Mouse (Mus musculus): ENCODE data around the gene Wwtr1.

Gene Wwtr1

DNA sequence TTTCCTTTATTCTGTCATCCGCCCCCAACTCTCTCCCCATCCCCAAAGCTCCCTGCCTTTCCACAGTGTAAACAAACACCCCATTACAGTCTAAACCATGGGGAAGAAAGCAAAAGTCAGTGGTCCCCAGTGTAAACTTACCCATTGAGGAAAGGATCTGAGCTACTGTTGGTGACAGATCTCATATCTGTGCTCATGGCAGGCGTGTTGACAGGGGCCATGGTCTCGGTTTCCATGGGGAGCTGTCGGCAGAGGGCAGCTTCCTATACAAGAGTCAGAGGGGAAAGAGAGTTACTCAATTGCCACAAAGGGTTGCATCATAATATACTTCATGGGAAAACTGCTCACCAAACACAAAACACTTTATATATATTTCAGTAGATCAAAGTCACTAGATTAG lies 112.4 kb downstream of the Wwtr1 start:
- DNase-seq (ENCODE audit: extremely low spot score, low read depth, low spot score): no peak

GRCm38 (mm10) chr3:57458652-57459051 lies 117.1 kb downstream of the Wwtr1 start:
- no peak for DNase-seq (ENCODE audit: extremely low spot score, low read depth, low spot score)

DNA sequence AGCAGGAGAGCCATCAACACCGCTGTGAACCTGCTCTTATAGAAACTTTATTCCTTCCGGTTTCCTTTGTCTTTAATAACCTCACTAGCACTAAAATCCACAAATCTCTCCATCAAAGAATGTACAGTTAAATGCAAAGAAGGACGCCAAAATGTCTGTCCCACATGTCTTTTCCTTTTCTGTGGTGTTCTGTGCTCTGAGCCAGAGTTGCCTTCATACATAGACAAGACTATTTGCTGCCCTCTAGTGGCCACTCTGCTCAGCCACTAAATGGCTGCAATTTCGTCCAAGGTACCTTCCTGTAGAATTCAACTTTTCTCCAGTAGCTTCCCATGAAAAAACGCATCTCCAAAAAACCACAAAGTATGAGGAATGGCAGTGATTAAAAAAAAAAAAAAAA lies 127.3 kb downstream of the Wwtr1 start:
- no peak for DNase-seq (ENCODE audit: extremely low spot score, low read depth, low spot score)

DNA sequence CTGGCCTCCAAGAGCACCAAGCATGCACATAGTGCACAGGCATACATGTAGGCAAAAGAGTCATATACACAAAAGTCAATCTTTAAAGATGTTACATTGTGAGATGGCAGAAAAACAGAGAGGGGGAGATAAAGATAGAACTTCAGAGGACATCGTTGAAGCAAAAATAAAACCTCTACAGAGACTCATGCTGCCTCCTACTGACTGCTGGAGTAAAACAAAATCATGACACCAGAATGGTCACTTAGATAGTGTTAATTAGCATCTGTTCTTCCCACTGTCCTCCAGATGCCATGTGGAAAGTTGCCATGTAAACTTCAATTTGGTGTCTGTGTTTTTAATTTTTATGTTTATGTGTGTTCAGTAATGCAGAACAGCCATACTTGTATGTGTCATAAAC lies 127.8 kb downstream of the Wwtr1 start:
- DNase-seq (ENCODE audit: extremely low spot score, low read depth, low spot score): no peak

DNA sequence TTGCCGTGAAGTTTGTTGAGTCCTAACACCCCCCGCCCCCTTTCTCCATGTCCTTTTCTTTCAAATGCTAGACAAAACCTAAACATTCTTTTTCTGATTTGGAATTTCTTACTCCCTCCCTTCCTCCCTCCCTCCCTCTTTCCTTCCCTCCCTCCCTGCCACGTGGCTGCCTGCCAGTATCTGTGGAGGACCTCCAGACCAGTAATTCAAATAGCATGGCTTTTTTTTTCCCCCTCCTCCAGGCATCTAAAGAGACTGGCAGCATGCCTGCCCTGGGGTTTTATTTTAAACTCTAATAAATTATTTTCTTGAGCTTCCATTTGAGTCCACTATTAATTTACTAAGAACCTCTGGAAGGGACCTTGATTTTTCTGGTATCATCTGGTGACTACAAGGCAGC lies 130.0 kb downstream of the Wwtr1 start:
- DNase-seq (ENCODE audit: extremely low spot score, low read depth, low spot score): no peak

- DNase-seq (ENCODE audit: extremely low spot score, low read depth, low spot score): no peak
Measured at GRCm38 (mm10) chr3:57440956-57441355, 134.8 kb downstream of the Wwtr1 start.

DNA sequence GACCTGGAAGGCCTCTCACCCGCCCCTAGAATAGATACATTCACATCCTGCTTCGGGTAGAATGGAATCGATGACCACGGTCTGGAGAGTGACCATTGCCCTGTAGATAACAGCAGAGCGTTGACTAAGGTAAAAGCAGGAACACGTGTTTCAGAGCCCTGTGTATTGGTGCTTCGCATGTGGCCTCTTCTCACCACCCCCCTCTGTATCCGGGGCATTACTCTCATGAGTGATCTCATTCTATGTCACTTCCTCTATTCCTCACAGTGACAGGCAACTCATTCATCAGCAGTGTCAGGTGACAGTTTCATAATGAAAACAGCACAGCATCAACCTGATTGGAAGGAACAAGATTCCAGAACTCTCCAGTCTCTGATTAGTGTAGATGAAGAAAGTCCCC lies 140.3 kb downstream of the Wwtr1 start:
- no peak for DNase-seq (ENCODE audit: extremely low spot score, low read depth, low spot score)

DNA sequence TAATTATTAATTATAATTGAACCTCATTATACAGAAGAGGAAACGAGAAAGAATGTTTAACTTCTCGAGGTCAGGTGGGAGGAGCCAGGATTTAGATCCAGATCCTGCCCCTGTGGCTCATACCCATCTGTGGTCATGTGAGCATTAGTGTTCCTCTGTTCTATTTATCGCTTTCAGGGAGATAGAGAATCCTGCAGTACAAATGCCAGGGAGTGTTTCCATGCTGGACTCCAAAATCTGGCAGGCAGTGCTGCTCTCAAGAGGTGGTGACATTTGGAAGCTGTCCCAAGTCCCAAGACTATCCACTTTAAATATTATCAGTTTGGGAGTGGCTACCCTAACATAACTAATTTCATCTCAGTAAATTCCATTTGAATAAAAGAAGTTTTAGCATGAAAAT lies 144.0 kb downstream of the Wwtr1 start:
- DNase-seq (ENCODE audit: extremely low spot score, low read depth, low spot score): no peak

GRCm38 (mm10) chr3:57429486-57429885 lies 146.2 kb downstream of the Wwtr1 start:
- DNase-seq (ENCODE audit: extremely low spot score, low read depth, low spot score): no peak

GRCm38 (mm10) chr3:57428682-57429464 lies 146.8 kb downstream of the Wwtr1 start:
- DNase-seq (ENCODE audit: extremely low spot score, low read depth, low spot score): no peak

- DNase-seq (ENCODE audit: extremely low spot score, low read depth, low spot score): no peak
Measured at GRCm38 (mm10) chr3:57426351-57426750, 149.4 kb downstream of the Wwtr1 start.

DNA sequence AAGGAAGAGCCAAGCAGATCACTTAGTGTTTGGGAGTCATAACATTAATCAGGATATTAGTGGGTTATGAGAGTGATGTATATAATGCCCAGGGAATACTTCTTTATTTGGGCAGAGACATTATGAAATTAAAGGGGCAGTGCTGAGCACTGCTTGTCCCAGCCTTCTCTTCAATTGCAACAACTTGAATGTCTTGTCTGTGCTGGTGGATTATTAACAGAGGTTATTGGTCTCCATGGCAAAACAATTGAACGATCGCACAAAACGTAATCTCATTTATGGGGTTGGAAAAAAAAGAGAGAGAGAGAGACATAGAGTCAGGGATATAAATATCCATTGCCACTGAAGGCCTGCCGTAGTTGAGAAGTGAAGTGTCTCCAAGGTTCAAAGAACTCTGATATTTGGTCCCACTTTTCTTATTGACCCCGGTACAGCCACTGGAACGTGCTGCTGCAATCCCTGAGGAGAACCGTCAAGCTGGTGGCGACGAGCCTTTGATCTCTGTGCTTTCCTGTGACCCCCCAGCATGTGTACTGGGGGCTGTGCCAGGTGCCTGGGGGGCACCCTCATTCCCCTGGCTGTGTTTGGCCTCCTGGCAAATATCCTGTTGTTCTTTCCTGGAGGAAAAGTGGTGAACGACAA lies 150.5 kb downstream of the Wwtr1 start, which contains the start of gene Tm4sf4:
Tm4sf4 (plus strand) TSS at position 226 of the 642 bp plus-strand sequence.
- DNase-seq (ENCODE audit: extremely low spot score, low read depth, low spot score): no peak

- DNase-seq (ENCODE audit: extremely low spot score, low read depth, low spot score): no peak
Measured at GRCm38 (mm10) chr3:57420660-57421059, 155.1 kb downstream of the Wwtr1 start.

GRCm38 (mm10) chr3:57420233-57420632 lies 155.5 kb downstream of the Wwtr1 start:
- no peak for DNase-seq (ENCODE audit: extremely low spot score, low read depth, low spot score)

- no peak for DNase-seq (ENCODE audit: extremely low spot score, low read depth, low spot score)
Measured at GRCm38 (mm10) chr3:57411535-57411934, 164.2 kb downstream of the Wwtr1 start.
